Mouse (Mus musculus) left cerebral cortex, postnatal 25 days (tissue): Measurements from ENCODE around the gene Gm42372. TPM values are rescaled to one million over a fixed set of nuclear protein-coding genes. Genes with fewer than 3 reads are reported as not detected.

Experiments used
- DNase-seq, 2 experiments: peaks; one replicate each; pipeline ENCODE4 v3.0.0; 2022; ENCODE audit warnings: low spot score in 2 of 2, mixed read lengths in 1 of 2
- intact Hi-C: fragments of 180-260 bp; cut with DNase I; formaldehyde crosslinking; loops from one replicate; pipeline ENCODE4 v1.15.1; 2025
- total RNA-seq, 2 experiments: library from RNA; stranded (reverse); gene quantifications; 2 replicates each; pipeline ENCODE4 v1.2.3; 2021

Gene Gm42372
- total RNA-seq, 2 experiments from 2014 or later: 62.3 to 64.9 TPM

- DNase-seq: peak in 1 of 2 experiments; percentile 39
Measured at GRCm38 (mm10) chr7:17025896-17026622, 43.2 kb downstream of the Gm42372 start.

GRCm38 (mm10) chr7:17026710-17027587 lies 44.1 kb downstream of the Gm42372 start:
- DNase-seq: peak in 1 of 2 experiments; percentile 81
- intact Hi-C loops: loop anchor here (1.0 kb wide), 2 partner anchors 10 to 33 kb away; no protein-coding TSS in a partner anchor

More at GRCm38 (mm10) chr7:17025896-17026622, 43.2 kb downstream of the Gm42372 start:
- intact Hi-C loops: no loop called here

- intact Hi-C loops: loop anchor here (1.0 kb wide), 2 partner anchors 10 to 33 kb away; no protein-coding TSS in a partner anchor
Measured at GRCm38 (mm10) chr7:17027588-17028343, 44.9 kb downstream of the Gm42372 start, which contains the start of gene Ppp5c. Ppp5c (minus strand) TSS chr7:17027924.

GRCm38 (mm10) chr7:17028923-17029322 lies 46.0 kb downstream of the Gm42372 start:
- DNase-seq: peak in 1 of 2 experiments; percentile 86
- intact Hi-C loops: loop anchor here (1.0 kb wide), 1 partner anchor 16 kb away; no protein-coding TSS in a partner anchor

More at GRCm38 (mm10) chr7:17027588-17028343, 44.9 kb downstream of the Gm42372 start, which contains the start of gene Ppp5c:
- peak; percentile 90 to 91 for DNase-seq

GRCm38 (mm10) chr7:17030239-17030638 lies 47.4 kb downstream of the Gm42372 start:
- peak in 1 of 2 experiments; percentile 78 for DNase-seq
- intact Hi-C loops: no loop called here

Other genes with a start within 250 kb of the Gm42372 start
- gene Ap2s1, start 244.7 kb upstream of the Gm42372 start, total RNA-seq: 100 to 1,000 TPM; 278 to 295 TPM
- 1 to 10 TPM; 3.9 to 4.9 TPM for gene Slc1a5, start 201.7 kb upstream of the Gm42372 start, total RNA-seq
- gene Strn4, start 167.2 kb upstream of the Gm42372 start, total RNA-seq: 100 to 1,000 TPM; 314 to 335 TPM
- gene Fkrp, start 166.4 kb upstream of the Gm42372 start, total RNA-seq: 10 to 100 TPM; 47.7 to 50.8 TPM
- gene Prkd2, start 140.2 kb upstream of the Gm42372 start, total RNA-seq: 1 to 10 TPM; 3.8 to 7.3 TPM
- 100 to 1,000 TPM; 176 to 184 TPM for gene Dact3, start 107.8 kb upstream of the Gm42372 start, total RNA-seq
- 1 to 10 TPM; 2.5 to 4.0 TPM for gene Gng8, start 91.3 kb upstream of the Gm42372 start, total RNA-seq
- under 1 TPM; 0.14 to 0.16 TPM for gene Ptgir, start 76.6 kb upstream of the Gm42372 start, total RNA-seq
- gene Calm3, start 59.0 kb upstream of the Gm42372 start, total RNA-seq: 1,000 to 10,000 TPM; 1,837 to 1,919 TPM
- gene Pnmal2, start 38.4 kb upstream of the Gm42372 start, total RNA-seq: 100 to 1,000 TPM; 268 to 274 TPM
- 100 to 1,000 TPM; 107 to 115 TPM for gene Pnmal1, start 23.4 kb upstream of the Gm42372 start, total RNA-seq
- gene Ccdc8, start 9.6 kb downstream of the Gm42372 start, total RNA-seq: 1 to 10 TPM; 2.4 to 2.6 TPM
- gene Ppp5c, start 44.8 kb downstream of the Gm42372 start, total RNA-seq: 100 to 1,000 TPM; 167 to 169 TPM
- 1 to 10 TPM; 5.3 to 8.5 TPM for gene Hif3a, start 79.3 kb downstream of the Gm42372 start, total RNA-seq
- gene Psg16, start 91.0 kb downstream of the Gm42372 start, total RNA-seq: 1 to 10 TPM; 4.1 to 5.5 TPM
- gene Ceacam3, start 167.2 kb downstream of the Gm42372 start, total RNA-seq: not detected
- not detected for gene Psg29, start 220.4 kb downstream of the Gm42372 start, total RNA-seq